Mouse (Mus musculus) embryonic facial prominence, embryonic 11.5 days (tissue): ENCODE results near the gene Stat5b. TPM values are rescaled to one million over a fixed set of nuclear protein-coding genes. Genes with fewer than 3 reads are reported as not detected.

Source experiments
- ATAC-seq: fragments of 200-750 bp; cut with Nextera tagmentation; replicated peaks from 2 replicates; pipeline ENCODE4 v1.8.0; 2017; ENCODE audit warnings: low read depth; ENCODE audit not compliant: insufficient number of reproducible peaks, low FRiP score, low TSS enrichment
- DNase-seq: peaks from one replicate; pipeline ENCODE4 v3.0.0-alpha.2; 2015; ENCODE audit warnings: low spot score
- H3K27ac ChIP-seq: fragments of 300-500 bp; sonication (generic); replicated peaks from 2 replicates; pipeline ENCODE4 v1.5.1; 2014; ENCODE audit warnings: mild to moderate bottlenecking, low read depth, low read length, control low read depth
- H3K27me3 ChIP-seq: fragments of 300-500 bp; sonication (generic); 2 replicates; pipeline ENCODE4 v1.6.1; 2014; ENCODE audit warnings: mild to moderate bottlenecking, low read length, moderate library complexity, mixed read lengths; ENCODE audit not compliant: control insufficient read depth, insufficient read depth
- H3K36me3 ChIP-seq: fragments of 300-500 bp; sonication (generic); replicated peaks from 2 replicates; pipeline ENCODE4 v1.6.1; 2014; ENCODE audit warnings: low read depth, mild to moderate bottlenecking, low read length, moderate library complexity, mixed read lengths; ENCODE audit not compliant: control insufficient read depth, insufficient read depth
- H3K4me1 ChIP-seq: fragments of 300-500 bp; sonication (generic); 2 replicates; pipeline ENCODE4 v1.6.1; 2014; ENCODE audit warnings: low read length, mixed read lengths; ENCODE audit not compliant: control insufficient read depth, insufficient read depth
- H3K4me2 ChIP-seq: fragments of 300-500 bp; sonication (generic); 2 replicates; pipeline ENCODE4 v1.6.1; 2014; ENCODE audit warnings: low read depth, mild to moderate bottlenecking, control low read depth, low read length, moderate library complexity
- H3K4me3 ChIP-seq: fragments of 300-500 bp; sonication (generic); 2 replicates; pipeline ENCODE4 v1.5.1; 2014; ENCODE audit warnings: low read depth, low read length, control low read depth
- H3K9ac ChIP-seq: fragments of 300-500 bp; sonication (generic); replicated peaks from 2 replicates; pipeline ENCODE4 v1.6.1; 2014; ENCODE audit warnings: mild to moderate bottlenecking, control low read depth, low read length
- H3K9me3 ChIP-seq: fragments of 300-500 bp; sonication (generic); replicated peaks from 2 replicates; pipeline ENCODE4 v1.6.1; 2016; ENCODE audit warnings: mild to moderate bottlenecking, low read length, inconsistent platforms, mixed read lengths; ENCODE audit not compliant: control insufficient read depth
- WGBS: fragments of 180-500 bp; shearing (Covaris S2); extraction: QIAGEN DNeasy Blood & Tissue Kit; methylation state at CpG from one replicate; pipeline ENCODE4 v1.1.7; 2014; 5-methylcytosine and 5-hydroxymethylcytosine counted together
- polyA plus RNA-seq: library from polyadenylated mRNA; unstranded; fragments of >200 nt; fragmentation: Nextera tagmentation; extraction: Ambion mirVana; gene quantifications from 2 replicates; pipeline ENCODE4 v1.2.1, GENCODE M21; 2014

Gene Stat5b
- polyA plus RNA-seq, 1 experiment from 2014 or later, result 17.9 TPM

DNA sequence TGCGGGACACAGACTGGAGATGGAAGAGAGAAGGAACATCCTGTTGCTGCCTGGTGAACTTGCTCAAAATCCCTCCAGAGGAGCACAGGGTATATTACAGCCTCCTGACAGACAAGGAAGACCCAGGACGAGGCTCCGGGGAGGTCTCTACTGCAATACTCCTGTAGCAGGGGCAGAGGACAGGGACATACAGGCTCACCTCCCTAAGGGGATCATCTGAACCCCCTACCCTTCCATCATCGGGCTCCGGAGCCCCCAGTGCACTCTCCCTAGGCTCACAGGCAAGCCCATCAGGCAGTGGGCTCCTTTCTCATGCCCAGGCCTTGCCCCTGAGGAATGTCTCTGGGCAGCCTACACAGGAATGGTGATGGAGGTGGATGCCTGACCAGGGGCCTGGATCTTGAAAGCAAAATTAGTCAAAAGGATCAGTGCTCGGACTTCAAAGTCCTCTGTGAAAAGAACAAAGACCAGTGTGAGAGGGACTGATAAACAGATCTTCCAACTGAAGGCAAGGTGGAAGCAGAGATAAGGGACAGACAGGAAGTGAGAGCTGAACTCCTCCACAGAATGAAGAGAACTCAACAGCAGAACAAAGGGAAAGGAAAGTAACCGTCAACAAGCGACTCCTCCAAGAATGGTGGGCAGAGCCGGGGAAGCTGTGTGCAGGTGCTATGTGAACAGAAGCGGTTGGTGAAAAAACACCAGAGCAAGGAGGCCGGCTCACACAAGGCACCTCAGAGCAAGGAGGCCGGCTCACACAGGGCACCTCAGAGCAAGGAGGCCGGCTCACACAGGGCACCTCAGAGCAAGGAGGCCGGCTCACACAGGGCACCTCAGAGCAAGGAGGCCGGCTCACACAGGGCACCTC lies 41.0 kb upstream of the Stat5b start:
- 71% methylated on average over 15 of the region's 15 CpGs for WGBS

DNA sequence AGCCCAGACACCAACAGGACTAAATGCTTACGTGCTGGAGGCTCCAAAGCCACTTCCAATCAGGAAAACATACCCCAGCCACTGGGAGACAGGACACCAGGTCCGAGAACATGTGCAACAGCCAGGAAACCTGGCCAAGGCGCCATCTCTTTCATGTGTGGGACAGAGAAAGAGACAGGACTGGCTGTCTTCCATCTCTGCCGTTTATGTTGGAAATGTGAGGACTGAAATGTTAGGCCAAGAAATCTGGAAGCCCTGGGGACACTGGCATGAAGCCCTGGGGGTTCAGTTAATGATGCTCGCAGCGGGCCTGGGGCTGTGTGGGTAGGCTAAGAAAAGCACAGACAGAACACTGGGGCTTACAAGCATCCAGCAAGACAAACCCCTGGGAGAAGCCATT lies 40.0 kb upstream of the Stat5b start:
- no peak overlapping the region for H3K9ac ChIP-seq
- 83% methylated on average over 6 of the region's 6 CpGs for WGBS
- H3K9me3 ChIP-seq, result no peaks in the 10 kb centered on the region
- H3K36me3 ChIP-seq, result no peaks in the 10 kb centered on the region
- H3K27ac ChIP-seq, result no peak overlapping the region
- DNase-seq (no peak), ATAC-seq (no peak)
- no peak overlapping the region for H3K4me3 ChIP-seq
- no peak overlapping the region for H3K4me2 ChIP-seq
- no peaks in the 10 kb centered on the region for H3K4me1 ChIP-seq
- no peaks in the 10 kb centered on the region for H3K27me3 ChIP-seq

More for the DNA sequence above, 41.0 kb upstream of the Stat5b start:
- Histone ChIP-seq H3K9ac (no peak overlapping the region), H3K4me2 (no peak overlapping the region), H3K9me3 (no peaks in the 10 kb centered on the region), H3K36me3 (no peaks in the 10 kb centered on the region), H3K4me1 (no peaks in the 10 kb centered on the region), H3K27me3 (no peaks in the 10 kb centered on the region), H3K27ac (no peak overlapping the region), H3K4me3 (no peak overlapping the region)
- no peak for DNase-seq
- no peak for ATAC-seq

DNA sequence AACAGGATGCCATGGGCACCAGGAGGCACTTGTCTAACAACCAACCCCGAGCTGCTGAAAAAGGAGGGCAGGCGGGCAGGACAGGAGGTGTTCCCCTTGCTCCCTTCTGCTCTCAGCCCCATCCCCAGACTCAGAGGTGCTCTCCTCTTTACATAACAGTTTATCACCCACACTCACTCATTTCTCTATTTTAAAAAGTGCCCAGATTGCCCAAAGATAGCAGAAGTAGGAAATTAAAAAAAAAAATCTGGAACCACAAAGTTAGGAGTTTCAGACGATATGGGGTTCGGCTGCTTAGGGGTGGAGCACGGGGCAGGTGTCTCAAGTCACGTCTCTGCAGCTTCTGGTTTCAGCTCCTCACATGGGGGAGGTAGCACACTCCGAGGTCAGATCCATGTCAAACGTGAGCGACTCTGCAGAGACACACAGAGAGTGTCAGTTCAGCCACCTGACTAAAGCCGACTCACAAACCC lies 37.9 kb upstream of the Stat5b start:
- H3K27me3 ChIP-seq, result no peaks in the 10 kb centered on the region
- no peak for DNase-seq
- no peak for ATAC-seq
- WGBS, result 68% methylated on average over 10 of the region's 10 CpGs
- H3K4me3 ChIP-seq, result no peak overlapping the region
- no peaks in the 10 kb centered on the region for H3K36me3 ChIP-seq
- H3K27ac ChIP-seq, result no peak overlapping the region
- no peaks in the 10 kb centered on the region for H3K4me1 ChIP-seq
- H3K9me3 ChIP-seq, result no peaks in the 10 kb centered on the region
- H3K4me2 ChIP-seq, result no peak overlapping the region
- no peak overlapping the region for H3K9ac ChIP-seq

- no peaks in the 10 kb centered on the region for H3K36me3 ChIP-seq
- H3K27me3 ChIP-seq, result no peaks in the 10 kb centered on the region
- H3K4me2 ChIP-seq, result no peak overlapping the region
- no peaks in the 10 kb centered on the region for H3K9me3 ChIP-seq
- H3K4me3 ChIP-seq, result no peak overlapping the region
- ATAC-seq (no peak), DNase-seq (no peak)
- no peak overlapping the region for H3K27ac ChIP-seq
- no peaks in the 10 kb centered on the region for H3K4me1 ChIP-seq
- H3K9ac ChIP-seq, result no peak overlapping the region
- 83% methylated on average over 3 of the region's 3 CpGs for WGBS
These were observed 37.2 kb upstream of the Stat5b start for GRCm38 (mm10) chr11:100887764-100888163.

GRCm38 (mm10) chr11:100887236-100887635 lies 36.7 kb upstream of the Stat5b start:
- H3K36me3 ChIP-seq, result no peaks in the 10 kb centered on the region
- no peak overlapping the region for H3K4me2 ChIP-seq
- no peak overlapping the region for H3K9ac ChIP-seq
- H3K4me3 ChIP-seq, result no peak overlapping the region
- no peak for ATAC-seq
- no peaks in the 10 kb centered on the region for H3K4me1 ChIP-seq
- H3K9me3 ChIP-seq, result no peaks in the 10 kb centered on the region
- DNase-seq, result no peak
- no peaks in the 10 kb centered on the region for H3K27me3 ChIP-seq
- WGBS, result 81% methylated on average over 4 of the region's 4 CpGs
- no peak overlapping the region for H3K27ac ChIP-seq

DNA sequence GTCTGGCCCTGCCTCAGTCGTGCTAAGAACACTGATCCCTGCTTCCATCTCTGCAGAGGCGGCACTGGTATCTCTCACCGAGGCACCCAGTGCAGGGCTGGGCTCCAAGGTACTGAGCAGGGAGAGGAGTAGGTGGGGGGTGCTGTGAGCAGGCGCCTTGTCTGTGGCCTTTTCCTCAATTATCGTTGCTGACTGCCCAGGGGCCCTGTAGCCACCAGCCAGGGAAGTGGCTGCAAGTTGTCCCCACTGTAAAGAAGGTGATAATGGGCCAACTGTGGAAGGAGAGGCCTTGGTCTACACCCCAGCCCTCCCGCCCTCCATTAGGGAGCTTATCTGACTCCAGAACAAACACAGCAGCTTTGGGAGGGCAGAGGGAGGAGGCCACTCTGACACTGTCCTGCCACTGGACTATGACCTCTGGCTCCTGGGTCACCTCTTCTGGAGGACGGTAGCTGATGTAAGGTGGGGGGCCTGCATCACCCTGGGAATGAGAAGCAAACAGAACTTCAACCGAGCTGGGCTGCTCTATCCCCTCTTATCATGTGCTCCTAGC lies 35.7 kb upstream of the Stat5b start:
- no peaks in the 10 kb centered on the region for H3K36me3 ChIP-seq
- WGBS, result 57% methylated on average over 8 of the region's 8 CpGs
- H3K27me3 ChIP-seq, result no peaks in the 10 kb centered on the region
- H3K27ac ChIP-seq, result no peak overlapping the region
- H3K9ac ChIP-seq, result no peak overlapping the region
- ATAC-seq, result peak; percentile 56; the same call in 1 of the 2 replicates
- H3K9me3 ChIP-seq, result no peaks in the 10 kb centered on the region
- H3K4me1 ChIP-seq, result no peaks in the 10 kb centered on the region
- no peak for DNase-seq
- no peak overlapping the region for H3K4me2 ChIP-seq
- H3K4me3 ChIP-seq, result no peak overlapping the region

GRCm38 (mm10) chr11:100885472-100885871 lies 34.9 kb upstream of the Stat5b start:
- H3K36me3 ChIP-seq, result no peaks in the 10 kb centered on the region
- DNase-seq, result no peak
- no peak overlapping the region for H3K4me3 ChIP-seq
- no peak overlapping the region for H3K27ac ChIP-seq
- no peaks in the 10 kb centered on the region for H3K27me3 ChIP-seq
- H3K4me1 ChIP-seq, result no peaks in the 10 kb centered on the region
- H3K9ac ChIP-seq, result no peak overlapping the region
- no peak for ATAC-seq
- no peaks in the 10 kb centered on the region for H3K9me3 ChIP-seq
- no peak overlapping the region for H3K4me2 ChIP-seq

DNA sequence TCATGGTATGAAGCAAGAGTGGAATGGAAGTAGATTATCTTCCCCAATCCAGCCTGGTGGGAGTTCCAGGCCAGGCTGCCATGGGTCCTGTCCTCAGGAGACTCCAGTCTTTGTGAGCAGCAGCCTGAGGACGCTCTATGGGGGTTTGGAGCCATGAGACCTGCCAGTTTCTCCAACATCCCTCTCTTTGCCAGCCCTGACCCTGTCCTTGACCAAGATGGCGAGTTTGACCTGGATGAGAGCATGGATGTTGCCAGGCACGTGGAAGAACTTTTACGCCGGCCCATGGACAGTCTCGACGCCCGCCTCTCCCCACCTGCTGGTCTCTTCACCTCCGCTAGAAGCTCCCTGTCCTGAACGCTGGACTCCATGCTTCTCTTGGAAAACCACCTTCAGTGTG lies 33.1 kb upstream of the Stat5b start:
- Histone ChIP-seq H3K4me2 (no peak overlapping the region), H3K4me1 (no peaks in the 10 kb centered on the region), H3K27ac (no peak overlapping the region), H3K27me3 (no peaks in the 10 kb centered on the region), H3K4me3 (no peak overlapping the region), H3K9ac (no peak overlapping the region), H3K36me3 (no peaks in the 10 kb centered on the region), H3K9me3 (no peaks in the 10 kb centered on the region)
- DNase-seq, result no peak
- 85% methylated on average over 10 of the region's 10 CpGs for WGBS
- no peak for ATAC-seq
